Mouse (Mus musculus) stomach, postnatal 0 days (tissue): ENCODE data around the gene Dppa3.

Experiments used
- CTCF ChIP-seq: IDR thresholded peaks from 2 replicates; pipeline ENCODE4 v1.5.1; 2016; ENCODE audit warnings: antibody characterized with exemption, low read depth, mild to moderate bottlenecking, moderate library complexity
- EP300 ChIP-seq: optimal IDR thresholded peaks from 2 replicates; pipeline ENCODE3; 2016; ENCODE audit warnings: antibody characterized with exemption

DNA sequence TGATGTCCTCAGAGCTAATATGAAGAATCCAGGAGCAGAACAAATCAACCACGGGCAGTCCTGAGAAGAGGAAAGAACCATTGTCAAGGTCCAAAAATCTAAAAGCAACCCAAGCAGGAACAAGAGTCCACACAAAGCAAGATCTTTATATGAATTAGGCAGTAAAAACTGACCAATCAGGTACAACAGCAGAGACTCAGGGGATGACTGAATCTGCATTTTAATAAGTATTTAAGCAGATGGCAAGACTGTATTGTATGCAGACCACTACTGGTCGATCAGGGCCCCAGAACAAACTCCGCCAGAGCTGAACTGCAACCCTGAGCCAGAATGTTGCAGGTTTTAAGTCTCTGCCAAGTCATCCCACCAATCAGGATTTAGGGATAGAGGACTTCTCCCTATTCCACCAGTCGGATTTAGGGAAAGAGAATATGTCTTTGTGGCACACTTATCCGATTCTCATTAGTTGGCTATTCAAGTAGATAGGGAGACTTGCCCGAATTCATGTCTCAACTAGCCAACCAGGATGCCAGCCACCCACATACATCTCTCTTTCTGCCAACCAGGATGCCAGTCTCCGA is 26.1 kb upstream of the Dppa3 start:
- TF ChIP-seq CTCF (no peak), EP300 (no peak)
